Mouse (Mus musculus) lung, adult 18-20 months (tissue): ENCODE results near the gene Nol12.

Source experiments
- DNase-seq, 2 experiments: peaks; one replicate each; pipeline ENCODE4 v3.0.0; 2022; ENCODE audit warnings: mixed read lengths in 2 of 2

The Nol12 gene

GRCm38 (mm10) chr15:78934784-78935320 lies at the start of gene Nol12:
TSS of gene Nol12 (plus strand) at chr15:78934933.
- DNase-seq = peak; percentile 84 to 85

GRCm38 (mm10) chr15:78889401-78889853 lies 45.3 kb upstream of the Nol12 start:
- DNase-seq = peak; percentile 57 to 65

GRCm38 (mm10) chr15:78892440-78892839 lies 42.3 kb upstream of the Nol12 start:
- no peak for DNase-seq

GRCm38 (mm10) chr15:78894726-78895125 lies 40.0 kb upstream of the Nol12 start:
- DNase-seq = no peak

- DNase-seq = no peak
Observed at GRCm38 (mm10) chr15:78895741-78896140, 39.0 kb upstream of the Nol12 start.

GRCm38 (mm10) chr15:78896149-78896548 lies 38.6 kb upstream of the Nol12 start:
- DNase-seq = peak; percentile 72 to 78

GRCm38 (mm10) chr15:78897488-78897887 lies 37.2 kb upstream of the Nol12 start:
- no peak for DNase-seq

GRCm38 (mm10) chr15:78898507-78899001 lies 36.2 kb upstream of the Nol12 start:
- no peak for DNase-seq

GRCm38 (mm10) chr15:78899409-78899739 lies 35.4 kb upstream of the Nol12 start, which contains the start of gene Gm49510:
TSS of gene Gm49510 (plus strand) at chr15:78899667.
- DNase-seq = no peak

GRCm38 (mm10) chr15:78899740-78900584 lies 34.8 kb upstream of the Nol12 start, which contains the start of gene Sh3bp1:
TSS of gene Sh3bp1 (plus strand) at chr15:78899768.
- DNase-seq = peak; percentile 71 to 76

GRCm38 (mm10) chr15:78900585-78901421 lies 33.9 kb upstream of the Nol12 start:
- DNase-seq = peak in 1 of 2 experiments; percentile 48

- no peak for DNase-seq
Observed at GRCm38 (mm10) chr15:78901422-78901789, 33.3 kb upstream of the Nol12 start.

- DNase-seq = peak; percentile 74 to 82
Observed at GRCm38 (mm10) chr15:78903243-78903642, 31.5 kb upstream of the Nol12 start.

GRCm38 (mm10) chr15:78908399-78908798 lies 26.3 kb upstream of the Nol12 start:
- DNase-seq = no peak

- no peak for DNase-seq
Observed at GRCm38 (mm10) chr15:78908982-78909381, 25.8 kb upstream of the Nol12 start.

GRCm38 (mm10) chr15:78912040-78912439 lies 22.7 kb upstream of the Nol12 start:
- peak in 1 of 2 experiments; percentile 41 for DNase-seq

GRCm38 (mm10) chr15:78913632-78914090 lies 21.1 kb upstream of the Nol12 start, which contains the start of gene Pdxp:
TSS of gene Pdxp (plus strand) at chr15:78913919.
- DNase-seq = peak; percentile 92 to 93

- DNase-seq = no peak
Observed at GRCm38 (mm10) chr15:78914091-78914822, 20.5 kb upstream of the Nol12 start.

- DNase-seq = no peak
Observed at GRCm38 (mm10) chr15:78914823-78915659, 19.7 kb upstream of the Nol12 start.

GRCm38 (mm10) chr15:78915660-78916017 lies 19.1 kb upstream of the Nol12 start:
- peak; percentile 64 for DNase-seq
